Mouse (Mus musculus): ENCODE data around the gene Ddi2. TPM values are rescaled to one million over a fixed set of nuclear protein-coding genes. Genes with fewer than 3 reads are reported as not detected.
"Not testable (repeated sequence)": the region's sequence is repeated elsewhere in the genome, so short reads cannot be mapped to it uniquely, and the experiment has no call there.

Ddi2 gene
- polyA plus RNA-seq (2015; fragmentation: Nextera tagmentation; extraction: Ambion mirVana): 15.4 and 17.9 TPM in 2 replicates

DNA sequence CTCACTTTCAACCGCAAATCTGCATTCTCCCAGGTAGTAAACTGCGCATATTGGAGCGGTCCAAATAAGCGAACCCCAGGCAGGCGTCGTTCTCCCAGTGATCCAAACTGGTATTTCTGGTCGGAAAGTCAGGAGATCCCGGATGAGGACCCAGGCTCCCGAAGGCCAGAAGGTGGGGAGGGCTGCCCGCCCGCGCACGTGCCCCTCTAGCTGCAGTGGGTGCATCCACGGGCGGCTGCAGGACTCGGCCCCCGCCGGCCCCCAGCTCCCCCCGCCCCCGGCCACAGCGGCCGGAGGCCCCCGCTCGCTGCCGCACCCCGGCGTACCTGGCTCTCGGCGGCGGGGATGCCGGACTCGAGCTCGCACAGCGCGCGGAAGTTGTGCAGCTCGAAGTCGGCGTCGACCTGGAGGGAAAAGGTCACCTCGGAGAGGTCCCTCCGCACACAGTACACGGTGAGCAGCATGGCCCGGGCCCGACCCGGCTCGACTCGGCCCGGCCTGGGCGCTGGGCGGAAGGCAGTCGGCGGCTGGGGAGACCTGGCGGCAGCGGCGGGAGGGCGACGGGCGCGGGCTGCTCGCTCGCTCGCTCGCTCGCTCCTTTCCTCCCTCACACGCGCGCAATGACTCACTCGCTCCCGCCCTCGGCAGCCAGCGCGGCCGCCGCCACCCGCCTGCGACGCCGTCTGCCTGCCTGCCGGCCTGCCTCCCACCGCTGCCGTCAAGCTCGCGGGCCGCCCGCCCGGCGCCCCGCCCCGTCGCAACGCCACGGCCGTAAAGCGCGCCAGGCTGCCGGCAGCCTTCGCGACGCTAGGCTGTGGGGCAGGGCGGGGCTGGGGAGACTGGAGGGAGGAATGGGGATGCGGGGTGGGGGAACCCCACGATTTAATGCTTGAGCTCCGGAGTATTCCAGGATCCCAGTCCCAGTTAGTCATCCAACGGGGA, at the start of gene Ddi2:
Gene Ddi2, minus strand, starts transcription at position 689 of the 942 bp plus-strand sequence.
- Histone ChIP-seq H3K4me1 (replicated peaks) (peaks cover 32% of the 10 kb centered on the region), H3K36me3 (peaks cover 8% of the 10 kb centered on the region), H3K4me3 (peak within 1 kb of the TSS; percentile 97), H3K4me2 (peak within 1 kb of the TSS; percentile 91), H3K27me3 (no peaks in the 10 kb centered on the region), H3K9ac (peak within 1 kb of the TSS; percentile 98), H3K27ac (replicated peaks) (peak within 1 kb of the TSS; percentile 91), H3K9me3 (no peaks in the 10 kb centered on the region)
- ATAC-seq (ENCODE audit: low read depth): peak; percentile 89
- under 1% methylated on average over 100 of the region's 105 CpGs for WGBS

DNA sequence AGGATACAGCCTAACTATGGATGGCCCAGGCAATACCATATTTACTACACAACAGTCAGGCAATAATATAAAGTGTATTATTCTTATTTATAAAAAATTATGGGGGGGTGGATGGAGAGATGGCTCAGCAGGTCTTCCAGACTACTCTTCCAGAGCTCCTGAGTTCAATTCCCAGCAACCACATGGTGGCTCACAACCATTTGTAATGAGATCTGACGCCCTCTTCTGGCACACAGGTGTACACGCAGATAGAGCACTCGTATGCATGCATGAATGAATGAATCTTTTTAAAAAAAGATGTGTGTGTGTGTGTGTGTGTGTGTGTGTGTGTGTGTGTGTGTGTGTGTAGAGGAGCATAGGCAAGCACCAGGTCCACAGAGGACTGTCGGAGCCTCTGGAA, 49.8 kb upstream of the Ddi2 start:
- 87% methylated on average over 4 of the region's 4 CpGs for WGBS
- ATAC-seq (ENCODE audit: low read depth); H3K9me3 ChIP-seq; H3K27ac ChIP-seq (replicated peaks); H3K4me2 ChIP-seq; H3K27me3 ChIP-seq; H3K9ac ChIP-seq; H3K4me3 ChIP-seq; H3K4me1 ChIP-seq (replicated peaks): not testable (repeated sequence)
- H3K36me3 ChIP-seq: peaks cover 94% of the 10 kb centered on the region

DNA sequence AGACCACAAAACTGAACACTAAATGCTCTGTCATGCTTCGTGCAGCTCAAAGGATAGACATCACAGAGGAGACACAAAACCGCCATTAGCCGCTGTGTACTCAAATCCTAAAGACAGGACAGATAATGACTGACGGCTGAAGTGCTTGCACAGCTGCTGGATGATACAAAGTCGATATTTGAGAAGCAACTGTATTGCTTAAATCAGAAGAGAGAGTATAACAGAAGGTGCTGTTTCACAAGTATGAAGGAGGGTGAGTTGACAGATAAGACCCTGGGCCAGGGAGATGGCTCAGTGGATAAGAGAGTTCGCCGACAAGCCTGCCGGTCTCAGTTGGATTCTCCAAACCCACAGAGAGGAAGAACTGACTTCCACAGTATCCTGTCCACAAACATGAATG, 48.6 kb upstream of the Ddi2 start:
- H3K9ac ChIP-seq: no peak overlapping the region
- 91% methylated on average over 8 of the region's 8 CpGs for WGBS

GRCm38 (mm10) chr4:141769501-141770160, 46.4 kb upstream of the Ddi2 start:
- Histone ChIP-seq H3K27ac (replicated peaks) (no peak overlapping the region), H3K36me3 (peaks cover 94% of the 10 kb centered on the region), H3K9ac (no peak overlapping the region), H3K4me2 (no peak overlapping the region), H3K4me3 (no peak overlapping the region), H3K4me1 (replicated peaks) (peaks cover 23% of the 10 kb centered on the region), H3K9me3 (no peaks in the 10 kb centered on the region), H3K27me3 (no peaks in the 10 kb centered on the region)
- no peak for ATAC-seq (ENCODE audit: low read depth)
- WGBS: 94% methylated on average over 8 of the region's 8 CpGs

More for the DNA sequence above, 48.6 kb upstream of the Ddi2 start:
- H3K4me2 ChIP-seq: no peak overlapping the region
- ATAC-seq (ENCODE audit: low read depth): no peak
- H3K27ac ChIP-seq (replicated peaks): no peak overlapping the region
- peaks cover 13% of the 10 kb centered on the region for H3K4me1 ChIP-seq (replicated peaks)
- H3K4me3 ChIP-seq: no peak overlapping the region
- no peaks in the 10 kb centered on the region for H3K9me3 ChIP-seq
- H3K36me3 ChIP-seq: peaks cover 98% of the 10 kb centered on the region
- no peaks in the 10 kb centered on the region for H3K27me3 ChIP-seq

DNA sequence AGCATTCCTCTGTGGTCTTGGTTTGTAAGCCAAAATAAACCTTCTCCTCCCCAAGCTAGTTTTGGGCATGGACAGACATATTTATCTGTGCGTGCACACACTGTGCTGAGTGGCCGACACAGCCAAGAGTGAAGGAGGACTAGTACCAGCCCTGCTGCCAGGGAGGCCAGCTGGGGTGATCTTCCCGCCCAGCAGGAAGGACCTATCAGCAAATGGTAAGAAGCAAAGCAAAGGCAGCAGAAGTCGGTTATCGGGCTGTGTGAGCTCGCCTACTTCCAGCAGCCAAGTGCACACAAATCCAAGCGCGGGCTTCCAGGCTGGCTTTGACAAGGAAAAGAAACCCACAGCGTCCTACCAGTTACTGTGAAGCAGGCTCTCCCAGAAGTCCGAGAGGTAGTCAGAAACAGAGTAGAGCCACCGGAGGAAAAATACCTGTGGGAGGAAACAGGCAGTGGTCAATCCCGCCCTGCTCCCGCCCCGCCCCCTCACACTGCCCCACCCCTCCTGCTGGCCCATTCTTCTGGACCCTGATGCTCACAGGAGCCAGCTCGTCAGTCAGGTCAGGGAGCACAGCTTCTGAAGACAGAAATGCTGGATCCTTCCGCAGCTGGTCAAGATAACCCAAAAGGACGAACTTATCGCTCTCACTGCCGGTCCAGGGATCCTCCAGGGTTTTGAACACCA, 44.3 kb upstream of the Ddi2 start:
- Histone ChIP-seq H3K4me3 (no peak overlapping the region), H3K4me1 (replicated peaks) (peaks cover 23% of the 10 kb centered on the region), H3K27me3 (no peaks in the 10 kb centered on the region), H3K4me2 (peak overlapping the region; percentile 24), H3K36me3 (peaks cover 94% of the 10 kb centered on the region), H3K9ac (no peak overlapping the region), H3K9me3 (no peaks in the 10 kb centered on the region), H3K27ac (replicated peaks) (peak overlapping the region; percentile 88)
- WGBS: 72% methylated on average over 19 of the region's 19 CpGs
- ATAC-seq (ENCODE audit: low read depth): peak; percentile 62

DNA sequence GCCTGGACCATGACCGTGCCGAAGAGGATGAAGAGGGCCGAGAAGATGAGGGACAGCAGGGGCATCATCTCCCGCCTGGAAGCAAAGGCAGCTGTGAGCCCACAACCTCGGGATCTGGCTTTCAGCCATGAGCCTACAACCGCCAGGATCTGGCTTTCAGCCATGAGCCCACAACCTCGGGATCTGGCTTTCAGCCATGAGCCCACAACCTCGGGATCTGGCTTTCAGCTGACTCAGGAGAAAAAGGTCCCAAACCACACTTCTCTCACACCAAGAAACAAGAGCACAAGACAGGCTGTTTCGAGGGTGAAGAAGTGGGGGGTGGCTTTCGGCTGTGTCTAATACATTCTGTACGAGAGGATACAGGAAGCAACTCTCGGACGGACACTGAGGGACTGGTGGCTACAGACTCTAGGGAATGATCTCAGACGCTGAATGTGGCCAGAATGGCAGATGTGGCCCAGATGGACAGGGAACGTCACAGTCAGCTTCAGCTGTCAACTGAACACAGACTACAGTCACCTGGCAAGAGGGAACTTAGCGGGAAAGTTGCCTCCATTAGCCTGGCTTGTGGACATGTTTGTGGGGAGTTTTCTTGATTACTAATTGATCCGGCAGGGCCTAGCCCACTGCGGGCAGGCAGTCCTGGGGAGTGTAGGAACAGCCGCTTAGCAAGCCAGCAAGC, 43.6 kb upstream of the Ddi2 start:
- peaks cover 94% of the 10 kb centered on the region for H3K36me3 ChIP-seq
- peak overlapping the region; percentile 88 for H3K27ac ChIP-seq (replicated peaks)
- H3K4me1 ChIP-seq (replicated peaks): peaks cover 23% of the 10 kb centered on the region
- peak overlapping the region; percentile 24 for H3K4me2 ChIP-seq
- no peaks in the 10 kb centered on the region for H3K9me3 ChIP-seq
- no peak overlapping the region for H3K4me3 ChIP-seq
- H3K9ac ChIP-seq: no peak overlapping the region
- H3K27me3 ChIP-seq: no peaks in the 10 kb centered on the region
- 48% methylated on average over 19 of the region's 19 CpGs for WGBS
- peak; percentile 75 for ATAC-seq (ENCODE audit: low read depth)

- ATAC-seq (ENCODE audit: low read depth): peak; percentile 48; the same call in 1 of the 2 replicates
- no peaks in the 10 kb centered on the region for H3K27me3 ChIP-seq
- H3K9me3 ChIP-seq: no peaks in the 10 kb centered on the region
- no peak overlapping the region for H3K4me3 ChIP-seq
- H3K4me2 ChIP-seq: peak overlapping the region; percentile 24
- peaks cover 94% of the 10 kb centered on the region for H3K36me3 ChIP-seq
- H3K27ac ChIP-seq (replicated peaks): peak overlapping the region; percentile 88
- H3K4me1 ChIP-seq (replicated peaks): peaks cover 23% of the 10 kb centered on the region
- WGBS: 74% methylated on average over 8 of the region's 8 CpGs
- no peak overlapping the region for H3K9ac ChIP-seq
Measured at GRCm38 (mm10) chr4:141766316-141766667, 43.1 kb upstream of the Ddi2 start.

GRCm38 (mm10) chr4:141765008-141765407, 41.8 kb upstream of the Ddi2 start:
- Histone ChIP-seq H3K9ac (no peak overlapping the region), H3K9me3 (no peaks in the 10 kb centered on the region), H3K27me3 (no peaks in the 10 kb centered on the region), H3K36me3 (peaks cover 87% of the 10 kb centered on the region), H3K4me3 (no peak overlapping the region), H3K27ac (replicated peaks) (no peak overlapping the region), H3K4me1 (replicated peaks) (peaks cover 23% of the 10 kb centered on the region), H3K4me2 (no peak overlapping the region)
- ATAC-seq (ENCODE audit: low read depth): no peak
- 94% methylated on average over 3 of the region's 3 CpGs for WGBS

GRCm38 (mm10) chr4:141763476-141763875, 40.3 kb upstream of the Ddi2 start:
- H3K27ac ChIP-seq (replicated peaks): no peak overlapping the region
- no peaks in the 10 kb centered on the region for H3K9me3 ChIP-seq
- peaks cover 23% of the 10 kb centered on the region for H3K4me1 ChIP-seq (replicated peaks)
- no peak for ATAC-seq (ENCODE audit: low read depth)
- H3K27me3 ChIP-seq: no peaks in the 10 kb centered on the region
- H3K36me3 ChIP-seq: peaks cover 78% of the 10 kb centered on the region
- no peak overlapping the region for H3K4me2 ChIP-seq
- H3K9ac ChIP-seq: no peak overlapping the region
- WGBS: 91% methylated on average over 12 of the region's 12 CpGs
- H3K4me3 ChIP-seq: no peak overlapping the region

DNA sequence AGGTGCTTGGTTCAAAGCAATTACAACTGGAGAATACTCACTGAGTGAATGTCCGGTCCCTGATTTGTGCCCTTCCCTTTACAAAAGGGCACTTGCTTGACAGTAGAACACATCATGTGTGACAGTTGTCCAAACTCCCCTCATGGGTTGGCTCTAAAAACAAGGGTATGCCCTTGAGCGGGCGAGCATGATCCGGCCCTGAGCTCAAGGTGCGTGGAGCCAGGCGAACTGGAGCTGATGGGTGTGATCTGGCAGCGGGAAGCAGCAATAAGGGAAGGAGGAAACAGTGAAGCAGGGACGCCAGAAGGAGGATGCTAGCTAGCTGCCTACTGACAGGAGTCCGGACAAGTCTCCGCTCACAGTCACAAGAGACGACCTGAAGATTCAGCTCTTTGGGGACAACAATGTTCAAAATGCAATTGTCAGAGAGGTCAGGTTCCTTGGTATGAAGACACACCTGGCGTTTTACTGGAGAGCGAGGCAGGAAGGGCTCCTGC, 38.9 kb upstream of the Ddi2 start:
- WGBS: 95% methylated on average over 13 of the region's 13 CpGs
- Histone ChIP-seq H3K9ac (no peak overlapping the region), H3K9me3 (no peaks in the 10 kb centered on the region), H3K4me1 (replicated peaks) (peaks cover 13% of the 10 kb centered on the region), H3K27ac (replicated peaks) (no peak overlapping the region), H3K36me3 (peaks cover 68% of the 10 kb centered on the region), H3K27me3 (no peaks in the 10 kb centered on the region), H3K4me3 (no peak overlapping the region), H3K4me2 (no peak overlapping the region)
- ATAC-seq (ENCODE audit: low read depth): no peak

DNA sequence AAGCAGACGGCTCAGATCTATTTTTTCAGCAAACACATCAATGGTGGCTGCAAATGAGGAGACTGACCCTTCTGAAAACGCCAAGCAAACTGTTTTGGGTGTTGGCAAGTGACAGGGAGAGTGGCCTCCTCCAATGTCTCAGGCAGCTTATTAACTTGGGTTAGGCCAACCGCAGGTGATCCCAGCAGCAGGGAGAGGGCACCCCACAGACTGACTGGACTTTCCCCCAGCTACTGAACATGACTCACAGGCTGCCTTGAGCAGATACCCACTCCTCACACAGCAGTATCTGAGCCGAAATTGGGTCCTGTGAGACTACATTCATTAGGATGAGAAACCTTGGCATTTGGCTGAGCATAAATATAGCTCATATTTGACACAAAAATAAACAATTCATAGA, 37.7 kb upstream of the Ddi2 start:
- Histone ChIP-seq H3K4me1 (replicated peaks) (peaks cover 1% of the 10 kb centered on the region), H3K27me3 (no peaks in the 10 kb centered on the region), H3K36me3 (peaks cover 57% of the 10 kb centered on the region), H3K4me3 (no peak overlapping the region), H3K9ac (no peak overlapping the region), H3K27ac (replicated peaks) (no peak overlapping the region), H3K4me2 (no peak overlapping the region), H3K9me3 (no peaks in the 10 kb centered on the region)
- ATAC-seq (ENCODE audit: low read depth): no peak
- WGBS: 81% methylated on average over 4 of the region's 4 CpGs
